Mouse (Mus musculus): ENCODE data around the gene Nedd4.

DNA sequence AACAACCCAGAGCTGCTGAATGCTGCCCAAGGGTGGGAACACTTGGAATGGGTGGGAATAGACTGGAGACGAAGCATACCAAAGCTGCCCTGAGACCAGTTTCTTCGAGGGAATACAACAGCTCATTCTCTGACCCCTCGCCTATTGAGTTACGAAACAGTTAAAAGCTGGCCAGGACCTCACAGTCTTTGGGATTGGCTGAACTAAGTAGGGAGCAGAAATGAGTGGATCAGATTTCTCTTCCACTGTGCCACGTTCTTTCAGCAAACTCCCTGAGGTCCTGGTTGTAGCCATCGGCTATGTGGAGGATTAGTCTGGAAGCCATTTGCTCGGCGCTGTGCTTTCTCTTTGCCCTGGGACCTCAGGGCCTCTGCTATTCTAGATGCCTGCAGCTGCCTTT, 9.2 kb upstream of the Nedd4 start:
- TF ChIP-seq CTCF (IDR thresholded peaks at IDR 0.05; ENCODE audit: borderline replicate concordance, insufficient read depth, low read length) (no peak), POLR2A (IDR thresholded peaks at IDR 0.05; ENCODE audit: low read depth, low read length) (peak; percentile 77)
